Mouse (Mus musculus) embryonic facial prominence, embryonic 11.5 days (tissue): Measurements from ENCODE around the gene Ccdc12. TPM values are rescaled to one million over a fixed set of nuclear protein-coding genes. Genes with fewer than 3 reads are reported as not detected.

ENCODE experiments used
- ATAC-seq: fragments of 200-750 bp; cut with Nextera tagmentation; replicated peaks from 2 replicates; pipeline ENCODE4 v1.8.0; 2017; ENCODE audit warnings: low read depth; ENCODE audit not compliant: insufficient number of reproducible peaks, low FRiP score, low TSS enrichment
- DNase-seq: peaks from one replicate; pipeline ENCODE4 v3.0.0-alpha.2; 2015; ENCODE audit warnings: low spot score
- H3K27ac ChIP-seq: fragments of 300-500 bp; sonication (generic); replicated peaks from 2 replicates; pipeline ENCODE4 v1.5.1; 2014; ENCODE audit warnings: mild to moderate bottlenecking, low read depth, low read length, control low read depth
- H3K27me3 ChIP-seq: fragments of 300-500 bp; sonication (generic); 2 replicates; pipeline ENCODE4 v1.6.1; 2014; ENCODE audit warnings: mild to moderate bottlenecking, low read length, moderate library complexity, mixed read lengths; ENCODE audit not compliant: control insufficient read depth, insufficient read depth
- H3K36me3 ChIP-seq: fragments of 300-500 bp; sonication (generic); replicated peaks from 2 replicates; pipeline ENCODE4 v1.6.1; 2014; ENCODE audit warnings: low read depth, mild to moderate bottlenecking, low read length, moderate library complexity, mixed read lengths; ENCODE audit not compliant: control insufficient read depth, insufficient read depth
- H3K4me1 ChIP-seq: fragments of 300-500 bp; sonication (generic); 2 replicates; pipeline ENCODE4 v1.6.1; 2014; ENCODE audit warnings: low read length, mixed read lengths; ENCODE audit not compliant: control insufficient read depth, insufficient read depth
- H3K4me2 ChIP-seq: fragments of 300-500 bp; sonication (generic); 2 replicates; pipeline ENCODE4 v1.6.1; 2014; ENCODE audit warnings: low read depth, mild to moderate bottlenecking, control low read depth, low read length, moderate library complexity
- H3K4me3 ChIP-seq: fragments of 300-500 bp; sonication (generic); 2 replicates; pipeline ENCODE4 v1.5.1; 2014; ENCODE audit warnings: low read depth, low read length, control low read depth
- H3K9ac ChIP-seq: fragments of 300-500 bp; sonication (generic); replicated peaks from 2 replicates; pipeline ENCODE4 v1.6.1; 2014; ENCODE audit warnings: mild to moderate bottlenecking, control low read depth, low read length
- H3K9me3 ChIP-seq: fragments of 300-500 bp; sonication (generic); replicated peaks from 2 replicates; pipeline ENCODE4 v1.6.1; 2016; ENCODE audit warnings: mild to moderate bottlenecking, low read length, inconsistent platforms, mixed read lengths; ENCODE audit not compliant: control insufficient read depth
- WGBS: fragments of 180-500 bp; shearing (Covaris S2); extraction: QIAGEN DNeasy Blood & Tissue Kit; methylation state at CpG from one replicate; pipeline ENCODE4 v1.1.7; 2014; 5-methylcytosine and 5-hydroxymethylcytosine counted together
- polyA plus RNA-seq: library from polyadenylated mRNA; unstranded; fragments of >200 nt; fragmentation: Nextera tagmentation; extraction: Ambion mirVana; gene quantifications from 2 replicates; pipeline ENCODE4 v1.2.1, GENCODE M21; 2014

Ccdc12 gene
- polyA plus RNA-seq, 1 experiment from 2014 or later = 118 TPM

DNA sequence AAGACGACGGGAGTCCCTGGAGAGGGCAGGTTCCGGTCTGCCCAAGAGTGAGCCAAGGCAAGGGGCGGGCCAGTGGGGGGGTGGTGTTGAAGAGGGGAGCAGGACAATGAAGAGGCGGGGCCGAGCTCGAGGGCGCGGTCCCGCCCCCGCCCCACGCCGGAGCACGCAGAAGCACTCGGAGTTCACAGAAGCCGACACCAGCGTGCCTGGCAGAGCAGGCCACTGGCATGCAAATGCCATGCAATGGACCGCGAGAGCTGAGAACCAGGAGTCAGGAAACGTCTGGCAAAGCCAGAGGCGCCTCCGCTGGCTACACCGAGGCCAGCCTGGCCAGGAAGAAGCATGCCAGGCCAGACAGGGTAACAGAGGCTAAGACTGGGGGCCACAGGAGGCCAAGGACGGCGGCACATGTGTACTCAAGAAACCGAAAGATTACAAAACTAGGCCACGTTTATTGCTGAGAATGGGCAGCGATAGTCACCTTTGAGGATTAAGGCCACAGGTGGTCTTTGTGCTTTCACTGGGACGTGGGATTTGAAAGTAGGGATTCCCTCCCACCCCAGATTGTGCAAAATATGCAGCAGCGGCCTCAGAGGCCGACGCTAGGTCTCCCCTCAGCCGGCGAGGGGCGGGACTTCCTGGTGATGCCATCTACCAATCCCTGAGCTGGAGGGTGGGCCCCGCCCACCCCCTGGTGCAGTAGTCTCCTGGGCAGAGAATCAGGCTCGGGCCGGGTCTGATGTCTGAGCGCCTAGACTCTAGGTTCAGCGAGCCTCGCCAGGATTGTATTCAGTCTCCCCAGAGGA, 31.7 kb upstream of the Ccdc12 start, which contains the start of gene Nradd:
Gene Nradd, minus strand, starts transcription at position 92 of the 806 bp plus-strand sequence.
- Histone ChIP-seq H3K9ac (peak within 1 kb of the TSS; percentile 73), H3K9me3 (no peaks in the 10 kb centered on the region), H3K4me3 (peak within 1 kb of the TSS; percentile 44), H3K27ac (peak within 1 kb of the TSS; percentile 66), H3K4me1 (0 out of 2 replicates have a peak, but pooled peaks cover 2% of the 10 kb centered on the region), H3K36me3 (no peaks in the 10 kb centered on the region; the same call in none of the 2 replicates), H3K4me2 (peak within 1 kb of the TSS; percentile 87), H3K27me3 (no peaks in the 10 kb centered on the region)
- DNase-seq (peak; percentile 97), ATAC-seq (peak; percentile 92)
- under 1% methylated on average over 41 of the region's 41 CpGs for WGBS

DNA sequence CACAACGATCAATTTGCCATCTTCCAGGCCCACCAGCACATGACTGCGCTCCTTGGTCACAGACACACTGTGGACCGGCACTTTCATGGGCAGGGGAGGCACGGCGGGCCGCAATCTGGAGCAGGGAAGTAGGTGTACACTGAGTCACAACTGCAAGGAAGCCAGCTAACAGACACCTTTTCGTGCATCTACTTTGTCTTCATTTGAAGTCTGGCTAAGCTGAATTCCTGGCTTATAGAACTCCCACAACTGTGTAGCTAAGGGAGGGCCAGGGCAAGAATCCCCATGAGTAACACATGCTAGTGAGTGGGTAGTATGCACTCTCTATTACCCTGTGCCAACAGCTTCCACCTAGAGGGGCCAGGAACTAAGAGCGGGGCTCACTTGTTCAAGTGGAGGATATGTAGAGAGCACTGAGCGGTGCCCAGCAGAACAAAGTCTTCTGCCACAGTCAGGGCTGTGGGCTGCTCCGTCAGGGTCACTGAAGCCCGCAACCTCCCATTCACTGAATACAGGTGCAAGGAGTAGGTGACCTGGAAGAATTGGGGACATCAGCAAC, 30.9 kb upstream of the Ccdc12 start:
- peak overlapping the region; percentile 87 for H3K4me2 ChIP-seq
- H3K36me3 ChIP-seq = no peaks in the 10 kb centered on the region; the same call in 1 of the 2 replicates
- H3K4me3 ChIP-seq = peak overlapping the region; percentile 44
- DNase-seq = no peak
- H3K27me3 ChIP-seq = no peaks in the 10 kb centered on the region; the same call in 1 of the 2 replicates
- no peaks in the 10 kb centered on the region for H3K9me3 ChIP-seq
- H3K9ac ChIP-seq = peak overlapping the region; percentile 67
- 0 out of 2 replicates have a peak, but pooled peaks cover 2% of the 10 kb centered on the region for H3K4me1 ChIP-seq
- WGBS = 69% methylated on average over 11 of the region's 11 CpGs
- peak overlapping the region; percentile 56; the same call in 1 of the 2 replicates for H3K27ac ChIP-seq
- ATAC-seq = no peak; the same call in 1 of the 2 replicates

DNA sequence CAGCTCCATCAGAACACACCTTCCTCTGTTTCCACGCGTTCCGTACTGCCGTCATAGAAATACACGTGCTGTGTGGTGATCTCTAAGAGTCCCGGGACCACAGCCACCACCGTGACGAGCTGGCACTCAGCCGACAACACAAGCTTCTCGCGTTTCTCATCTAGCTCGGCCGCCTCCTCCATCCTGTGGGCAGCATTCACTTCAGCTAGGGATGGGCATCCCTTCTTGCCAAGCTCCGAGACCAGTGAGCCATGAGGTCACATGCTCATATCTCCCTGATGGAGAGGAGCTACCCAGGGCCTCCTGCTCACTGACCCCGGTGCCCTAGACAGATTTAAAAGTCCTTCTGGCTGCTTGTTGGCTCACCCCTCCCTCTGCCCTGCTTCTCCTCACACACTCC, 26.1 kb upstream of the Ccdc12 start:
- DNase-seq (no peak), ATAC-seq (no peak)
- Histone ChIP-seq H3K27ac (no peak overlapping the region), H3K9me3 (no peaks in the 10 kb centered on the region), H3K27me3 (peaks cover 6% of the 10 kb centered on the region), H3K9ac (no peak overlapping the region), H3K36me3 (no peaks in the 10 kb centered on the region), H3K4me1 (peaks cover 5% of the 10 kb centered on the region; the same call in 1 of the 2 replicates), H3K4me2 (no peak overlapping the region), H3K4me3 (no peak overlapping the region)
- WGBS = 87% methylated on average over 15 of the region's 15 CpGs

DNA sequence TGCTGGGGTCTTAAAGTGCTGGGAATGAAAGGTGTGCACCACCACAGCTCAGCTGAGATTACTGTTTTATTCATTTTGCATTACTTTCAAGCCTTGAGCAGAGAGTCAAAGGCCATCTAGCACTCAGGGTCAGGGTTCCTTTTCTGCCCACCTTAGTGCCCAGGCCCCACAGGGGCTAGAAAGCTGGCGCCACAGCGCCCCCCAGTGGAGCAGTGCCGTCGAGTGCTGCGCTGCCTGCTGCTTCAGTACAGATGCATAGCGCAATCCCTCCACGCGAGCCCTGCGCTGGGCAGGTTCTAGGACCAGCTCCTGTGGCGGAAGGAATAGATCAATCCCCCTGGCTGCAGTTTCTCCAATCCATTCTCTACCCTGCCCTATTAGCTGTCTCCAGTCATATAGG, 25.1 kb upstream of the Ccdc12 start:
- no peak overlapping the region for H3K9ac ChIP-seq

DNA sequence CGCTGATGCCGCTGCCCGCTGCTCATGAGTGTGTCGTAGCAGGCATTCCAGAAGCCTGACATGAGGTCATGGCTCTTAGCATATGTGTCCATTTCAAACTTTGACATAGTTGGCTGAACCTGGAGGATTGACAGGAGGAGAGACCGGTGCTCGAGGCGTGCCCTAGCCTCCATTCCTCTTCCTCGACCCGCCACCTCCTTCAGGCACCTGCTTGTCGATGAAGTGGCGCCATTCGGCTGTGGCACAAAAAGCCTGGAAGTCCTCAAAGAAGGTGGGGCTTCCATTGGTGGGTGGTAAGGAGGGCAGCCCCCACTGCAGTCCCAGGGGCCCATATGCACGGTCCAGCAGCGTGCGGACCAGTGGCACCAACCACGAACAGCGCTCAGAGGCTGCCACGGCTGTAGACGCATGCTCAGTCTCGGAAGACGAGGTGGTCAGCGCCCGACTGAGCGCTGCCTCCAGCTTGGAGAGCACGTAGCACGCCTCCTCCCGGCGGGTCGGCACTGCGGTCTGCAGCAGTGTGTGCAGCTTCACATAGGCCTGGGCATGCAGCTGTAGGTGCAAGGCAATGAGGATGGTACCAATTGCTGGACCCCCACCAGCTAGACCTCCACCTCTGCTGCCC, 24.5 kb upstream of the Ccdc12 start:
- WGBS = 9% methylated on average over 30 of the region's 30 CpGs
- Histone ChIP-seq H3K9ac (no peak overlapping the region), H3K9me3 (no peaks in the 10 kb centered on the region), H3K27ac (no peak overlapping the region), H3K27me3 (peaks cover 6% of the 10 kb centered on the region), H3K4me1 (peaks cover 5% of the 10 kb centered on the region; the same call in 1 of the 2 replicates), H3K4me3 (no peak overlapping the region), H3K4me2 (peak overlapping the region; percentile 36), H3K36me3 (no peaks in the 10 kb centered on the region)
- ATAC-seq (peak; percentile 49), DNase-seq (peak; percentile 49)

More for the DNA sequence above, 25.1 kb upstream of the Ccdc12 start:
- Histone ChIP-seq H3K4me2 (peak overlapping the region; percentile 36), H3K27me3 (peaks cover 6% of the 10 kb centered on the region), H3K4me1 (peaks cover 5% of the 10 kb centered on the region; the same call in 1 of the 2 replicates), H3K4me3 (no peak overlapping the region), H3K9me3 (no peaks in the 10 kb centered on the region), H3K36me3 (no peaks in the 10 kb centered on the region), H3K27ac (no peak overlapping the region)
- DNase-seq = peak; percentile 80
- WGBS = 10% methylated on average over 10 of the region's 10 CpGs
- ATAC-seq = no peak

DNA sequence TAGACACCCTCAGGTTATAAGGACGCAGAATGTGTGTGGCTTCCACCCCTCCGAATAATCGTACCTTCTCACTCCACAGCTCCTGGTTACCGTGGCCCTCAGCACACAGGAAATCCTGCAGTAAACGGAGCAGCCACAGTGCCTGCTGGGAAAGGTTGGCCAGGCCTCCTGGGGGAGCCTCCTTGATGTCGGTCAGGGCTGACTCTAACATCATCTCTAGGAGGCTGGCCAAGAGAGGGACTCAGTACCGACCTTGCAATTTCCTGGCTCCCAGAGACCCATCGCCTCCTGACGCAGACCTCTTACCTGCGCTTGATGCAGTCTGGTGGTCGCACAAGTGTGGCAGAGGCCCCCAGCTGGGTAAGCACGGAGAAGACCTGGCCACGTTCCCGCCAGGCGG, 23.6 kb upstream of the Ccdc12 start:
- Histone ChIP-seq H3K27me3 (peaks cover 6% of the 10 kb centered on the region), H3K36me3 (no peaks in the 10 kb centered on the region), H3K27ac (no peak overlapping the region), H3K4me1 (peaks cover 5% of the 10 kb centered on the region; the same call in 1 of the 2 replicates), H3K4me3 (no peak overlapping the region), H3K4me2 (no peak overlapping the region), H3K9ac (no peak overlapping the region), H3K9me3 (no peaks in the 10 kb centered on the region)
- no peak for ATAC-seq
- WGBS = 83% methylated on average over 15 of the region's 15 CpGs
- DNase-seq = no peak

DNA sequence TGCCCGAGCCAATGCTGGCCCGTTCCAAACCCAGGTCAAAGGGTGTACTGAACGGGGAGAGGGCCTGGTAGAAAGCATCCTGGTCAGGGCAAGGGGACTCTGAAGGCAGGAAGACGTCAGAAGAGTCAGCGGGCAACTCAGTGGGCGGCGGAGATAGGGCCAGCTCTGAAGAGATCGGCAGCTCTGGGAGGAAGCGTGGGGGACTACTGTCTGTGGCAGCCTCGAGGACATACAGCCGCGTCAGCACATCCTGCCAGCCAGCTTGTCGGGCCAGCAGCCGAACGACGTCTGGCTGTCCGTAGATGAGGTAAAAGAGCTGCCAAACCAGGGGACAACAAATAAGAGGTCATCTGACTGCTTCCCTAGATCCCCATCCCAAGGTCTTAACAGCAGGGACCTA, 22.4 kb upstream of the Ccdc12 start:
- ATAC-seq (no peak), DNase-seq (no peak)
- WGBS = 76% methylated on average over 17 of the region's 17 CpGs
- peaks cover 5% of the 10 kb centered on the region; the same call in 1 of the 2 replicates for H3K4me1 ChIP-seq
- no peak overlapping the region for H3K4me2 ChIP-seq
- no peaks in the 10 kb centered on the region for H3K36me3 ChIP-seq
- H3K9me3 ChIP-seq = no peaks in the 10 kb centered on the region
- no peak overlapping the region for H3K4me3 ChIP-seq
- H3K27ac ChIP-seq = no peak overlapping the region
- H3K9ac ChIP-seq = no peak overlapping the region
- peaks cover 6% of the 10 kb centered on the region for H3K27me3 ChIP-seq
